Mouse (Mus musculus): Measurements from ENCODE around the gene Ranbp10. TPM values are rescaled to one million over a fixed set of nuclear protein-coding genes. Genes with fewer than 3 reads are reported as not detected.
"Not testable (repeated sequence)": the region's sequence is repeated elsewhere in the genome, so short reads cannot be mapped to it uniquely, and the experiment has no call there.

Ranbp10 gene
- total RNA-seq, 2 experiments from 2014 or later: 16.0 to 36.4 TPM

DNA sequence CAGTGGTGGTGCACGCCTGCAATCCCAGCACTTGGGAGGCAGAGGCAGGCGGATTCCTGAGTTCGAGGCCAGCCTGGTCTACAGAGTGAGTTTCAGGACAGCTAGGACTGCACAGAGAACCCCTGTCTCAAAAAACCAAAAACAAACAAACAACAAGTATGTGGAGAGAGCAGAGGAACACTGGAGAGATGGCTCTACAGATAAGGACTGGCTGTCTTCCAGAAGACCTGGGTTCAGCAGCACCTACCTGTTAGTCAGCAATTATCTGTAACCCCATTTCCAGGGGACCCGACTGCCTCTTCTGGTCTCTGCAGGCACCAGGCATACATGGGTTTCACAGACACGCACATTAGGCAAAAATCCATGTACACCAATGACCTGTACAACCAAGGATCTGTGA, 12.1 kb upstream of the Ranbp10 start:
- ATAC-seq (replicated peaks; ENCODE audit: low FRiP score, low TSS enrichment, poor library complexity, severe bottlenecking): no peak

DNA sequence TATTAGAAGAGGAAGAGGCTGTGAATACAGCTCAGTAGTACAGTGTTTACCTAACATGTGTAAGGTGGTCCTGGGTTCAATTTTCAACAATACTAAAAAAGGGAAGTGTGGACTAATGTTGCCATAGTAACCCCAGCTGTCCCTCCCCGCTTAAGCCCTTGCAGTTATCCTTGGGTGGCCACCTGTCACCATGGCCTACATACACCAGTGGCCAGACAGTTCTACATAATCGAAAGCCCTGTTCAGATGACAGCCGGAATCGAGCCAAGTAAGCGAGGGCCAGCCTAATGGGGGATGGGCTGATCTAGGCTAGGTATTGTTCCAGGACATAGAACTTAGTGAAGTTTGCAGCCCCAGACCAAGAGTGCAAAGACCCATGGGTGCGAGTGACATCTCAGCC, 9.8 kb upstream of the Ranbp10 start:
- no peak for ATAC-seq (replicated peaks; ENCODE audit: low FRiP score, low TSS enrichment, poor library complexity, severe bottlenecking)

DNA sequence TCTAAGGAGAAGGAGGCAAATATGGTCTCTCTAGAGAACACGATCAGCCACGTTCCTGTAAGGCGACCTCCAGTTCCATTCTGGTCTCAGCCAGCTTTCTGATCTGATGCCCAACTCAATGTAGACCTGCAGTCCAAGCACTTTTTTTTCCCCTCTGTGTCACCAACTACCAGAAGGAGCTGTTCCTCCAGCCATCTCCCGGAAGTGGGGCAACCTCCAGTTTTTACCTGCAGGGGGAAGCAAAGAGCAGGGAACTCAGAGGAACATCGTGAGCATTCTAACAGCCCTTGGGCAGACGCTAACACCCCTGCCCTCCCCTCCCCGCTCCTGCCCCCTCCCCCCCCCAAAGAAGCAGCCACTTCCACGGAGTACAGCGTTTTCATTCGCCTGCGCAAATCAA, 8.2 kb upstream of the Ranbp10 start:
- peak; percentile 83 for ATAC-seq (replicated peaks; ENCODE audit: low FRiP score, low TSS enrichment, poor library complexity, severe bottlenecking)

DNA sequence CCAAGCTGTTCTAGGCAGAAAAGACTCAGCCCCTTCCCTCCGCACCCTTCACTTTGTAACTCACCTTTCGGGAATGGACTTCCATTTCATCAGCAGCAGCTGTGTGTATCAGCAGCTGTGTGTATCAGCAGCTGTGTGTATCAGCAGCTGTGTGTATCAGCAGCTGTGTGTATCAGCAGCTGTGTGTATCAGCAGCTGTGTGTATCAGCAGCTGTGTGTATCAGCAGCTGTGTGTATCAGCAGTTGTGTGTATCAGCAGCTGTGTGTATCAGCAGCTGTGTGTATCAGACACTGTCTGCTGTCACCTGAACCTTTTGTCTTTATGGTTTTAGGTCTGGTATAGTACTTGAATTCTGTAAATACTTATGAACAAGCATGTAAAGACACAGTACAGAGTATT, 6.6 kb upstream of the Ranbp10 start:
- not testable (repeated sequence) for ATAC-seq (replicated peaks; ENCODE audit: low FRiP score, low TSS enrichment, poor library complexity, severe bottlenecking)

DNA sequence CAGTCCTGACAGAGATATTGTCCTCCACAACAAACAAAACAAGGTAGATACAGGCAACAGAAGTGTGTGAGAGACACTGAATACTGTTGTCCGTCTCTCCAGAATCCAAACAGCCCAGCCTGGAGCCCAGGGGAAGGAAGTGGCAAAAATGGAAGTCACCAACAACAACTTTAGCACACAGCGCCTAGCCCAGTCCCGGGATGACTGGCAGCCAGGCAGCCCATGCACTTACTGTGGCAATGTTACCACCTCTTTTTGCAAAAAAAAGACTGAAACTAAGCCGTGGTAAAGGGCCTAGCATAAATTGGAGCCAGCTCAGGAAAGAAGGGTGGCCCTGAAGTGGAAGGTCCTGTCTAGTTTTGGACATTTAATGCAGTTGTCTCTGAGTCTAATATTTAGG, 771 bp downstream of the Ranbp10 start:
- no peak for ATAC-seq (replicated peaks; ENCODE audit: low FRiP score, low TSS enrichment, poor library complexity, severe bottlenecking)

DNA sequence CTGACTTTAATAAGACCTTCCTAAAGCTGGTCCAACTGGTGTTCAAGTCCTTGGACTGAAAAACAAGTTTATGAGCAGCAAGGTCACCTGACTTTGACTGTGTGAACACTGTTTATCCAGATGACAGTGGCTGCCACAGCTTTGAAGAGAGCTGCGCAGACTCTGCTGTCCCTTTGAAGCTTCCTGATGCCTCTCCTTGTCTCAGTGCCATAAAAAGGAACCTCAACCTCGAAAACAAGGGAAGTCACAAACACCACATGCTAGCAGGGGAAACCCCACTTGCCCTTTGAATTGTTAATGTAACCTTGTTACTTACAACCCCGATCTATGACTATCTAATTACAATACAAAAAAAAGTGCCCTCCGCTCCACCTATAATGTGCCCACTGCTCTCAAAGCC, 1.6 kb downstream of the Ranbp10 start:
- no peak for ATAC-seq (replicated peaks; ENCODE audit: low FRiP score, low TSS enrichment, poor library complexity, severe bottlenecking)

DNA sequence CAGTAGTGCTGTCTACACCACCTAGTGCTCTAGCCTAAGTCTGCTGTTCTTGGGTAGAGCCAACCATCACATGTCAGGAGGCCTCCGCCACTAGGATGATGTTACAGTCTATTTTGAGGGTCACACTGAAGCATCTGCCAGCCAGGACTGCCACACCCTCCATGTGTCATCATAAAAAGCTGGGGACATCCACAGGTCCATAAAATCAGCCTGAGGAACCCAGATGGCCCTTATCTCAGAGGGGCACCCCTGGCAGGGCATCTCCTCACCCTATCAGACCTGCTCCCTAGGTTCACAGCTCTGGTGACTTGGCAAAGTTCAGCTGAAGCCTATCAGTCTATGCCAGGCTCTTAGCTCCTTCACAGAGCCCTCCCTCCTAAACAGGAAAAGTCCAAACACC, 6.2 kb downstream of the Ranbp10 start:
- ATAC-seq (replicated peaks; ENCODE audit: low FRiP score, low TSS enrichment, poor library complexity, severe bottlenecking): peak; percentile 94

DNA sequence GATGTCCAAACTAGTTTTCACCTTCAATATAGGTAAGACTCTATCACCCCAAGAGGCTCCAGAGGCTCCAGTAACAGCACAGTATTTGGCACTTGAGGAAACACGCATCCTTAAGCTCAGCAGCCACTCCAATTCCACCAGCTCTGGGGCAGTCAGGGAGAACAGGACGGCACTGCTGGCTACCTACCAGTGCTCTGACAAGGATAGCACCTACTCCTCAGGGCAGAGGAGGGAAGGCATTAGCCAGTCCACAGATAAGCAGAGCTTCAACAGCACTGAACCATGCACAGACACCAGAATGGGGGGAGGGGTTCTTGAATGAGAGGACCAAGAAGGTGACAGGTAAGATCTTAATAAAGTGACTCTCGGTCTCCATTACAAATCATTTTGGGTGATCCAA, 7.5 kb downstream of the Ranbp10 start:
- no peak for ATAC-seq (replicated peaks; ENCODE audit: low FRiP score, low TSS enrichment, poor library complexity, severe bottlenecking)

DNA sequence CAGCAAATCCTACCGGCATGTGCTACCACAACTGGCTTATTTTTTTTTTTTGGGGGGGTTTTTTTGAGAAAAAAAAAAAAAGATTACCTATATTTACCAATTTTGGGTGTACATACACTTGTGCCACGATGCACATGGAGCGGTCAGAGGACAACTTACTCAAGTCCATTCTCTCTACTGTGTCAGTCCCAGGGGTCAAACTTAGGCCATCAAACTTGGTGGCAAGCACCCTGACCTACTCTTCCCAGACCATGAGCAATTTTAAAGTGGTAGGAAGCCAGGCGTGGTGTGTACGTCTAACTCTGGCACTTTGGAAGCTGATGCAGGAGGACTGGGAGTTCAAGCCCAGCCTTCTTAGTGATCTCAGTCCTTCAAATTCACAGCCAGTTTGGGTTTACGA, 13.9 kb downstream of the Ranbp10 start:
- no peak for ATAC-seq (replicated peaks; ENCODE audit: low FRiP score, low TSS enrichment, poor library complexity, severe bottlenecking)

DNA sequence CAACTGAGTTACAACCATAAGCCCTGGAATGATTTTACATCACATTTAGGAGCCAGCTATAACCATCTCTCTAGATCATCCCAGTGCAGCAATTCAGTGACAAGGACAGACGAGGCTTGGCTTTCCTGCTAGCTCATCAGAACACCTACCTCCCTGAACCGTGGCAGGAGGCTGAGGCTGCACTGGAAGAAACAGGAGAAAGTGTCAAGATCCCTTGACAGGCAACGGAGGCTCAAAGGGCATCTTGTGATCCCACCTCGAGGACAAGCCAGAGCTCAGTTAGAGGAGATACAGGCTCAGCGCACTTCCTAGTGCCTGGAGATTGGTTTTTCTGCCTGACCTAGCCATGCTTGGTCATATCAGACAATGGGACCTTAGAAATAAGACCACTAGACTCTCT, 14.6 kb downstream of the Ranbp10 start:
- ATAC-seq (replicated peaks; ENCODE audit: low FRiP score, low TSS enrichment, poor library complexity, severe bottlenecking): no peak

DNA sequence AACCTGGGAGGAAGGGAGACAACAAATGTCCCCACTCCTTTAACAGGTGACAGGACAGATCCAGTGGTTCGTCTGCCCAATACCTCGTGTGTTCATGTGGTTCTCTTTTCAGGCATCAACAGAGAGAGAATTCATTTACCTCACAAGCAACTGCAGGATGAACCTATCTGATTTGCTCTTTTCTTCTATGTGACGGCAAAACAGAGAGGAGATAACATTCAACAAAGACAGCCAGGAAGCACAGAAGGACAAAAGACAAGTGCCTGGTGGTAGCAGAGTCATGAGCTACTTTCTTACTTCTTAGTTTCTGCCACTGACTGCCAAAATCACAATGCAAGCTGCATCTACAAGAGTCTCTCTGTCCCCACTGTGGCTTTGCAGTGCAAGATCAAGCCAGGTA, 15.6 kb downstream of the Ranbp10 start:
- 0 out of 2 replicates have a peak, but pooled peaks have one; percentile 31 for ATAC-seq (replicated peaks; ENCODE audit: low FRiP score, low TSS enrichment, poor library complexity, severe bottlenecking)

DNA sequence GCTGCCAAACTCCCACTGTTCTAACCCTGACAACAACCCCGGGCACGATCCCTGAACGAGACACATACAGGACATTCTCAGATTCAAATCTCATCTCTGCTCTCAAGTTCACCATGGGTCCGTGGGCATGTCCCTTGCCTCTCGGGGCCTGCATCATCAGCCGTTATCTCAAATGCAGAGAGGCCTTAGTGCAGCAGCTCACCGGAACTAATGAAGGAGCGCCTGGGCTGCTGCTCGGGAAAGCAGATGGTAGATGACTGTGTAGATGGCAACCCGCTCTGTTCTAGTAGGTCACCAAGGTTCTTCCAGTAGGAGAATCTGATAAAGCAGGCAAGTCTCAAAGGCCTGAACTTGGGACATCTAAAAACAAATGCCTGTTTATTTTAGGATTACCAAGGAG, 16.1 kb downstream of the Ranbp10 start:
- ATAC-seq (replicated peaks; ENCODE audit: low FRiP score, low TSS enrichment, poor library complexity, severe bottlenecking): peak; percentile 56

DNA sequence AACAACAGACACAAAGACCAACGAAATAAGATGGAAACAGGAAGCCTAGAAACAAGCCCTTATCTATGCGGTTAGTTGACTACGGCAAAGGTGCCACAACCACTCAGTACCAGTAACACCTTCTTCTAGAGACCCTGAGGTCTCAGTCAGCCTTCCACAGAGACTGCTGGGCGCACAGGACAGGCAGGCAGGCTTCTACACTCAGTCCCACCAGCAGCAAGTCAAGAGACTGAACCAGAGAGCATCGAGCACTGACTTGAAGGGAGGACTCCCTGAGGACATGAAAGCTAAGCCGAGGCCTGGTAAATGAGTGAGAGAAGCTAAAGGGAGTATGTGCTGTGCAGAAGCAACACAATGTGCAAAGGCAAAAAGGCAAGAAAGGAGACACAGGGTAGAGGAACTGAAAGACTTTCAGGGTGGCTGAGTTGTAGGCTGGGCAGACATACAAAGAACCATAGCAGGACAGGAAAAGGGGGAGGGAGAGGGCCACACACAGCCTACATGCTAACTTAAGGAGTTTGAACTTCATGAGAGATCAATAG, 16.8 kb downstream of the Ranbp10 start:
- ATAC-seq (replicated peaks; ENCODE audit: low FRiP score, low TSS enrichment, poor library complexity, severe bottlenecking): no peak

DNA sequence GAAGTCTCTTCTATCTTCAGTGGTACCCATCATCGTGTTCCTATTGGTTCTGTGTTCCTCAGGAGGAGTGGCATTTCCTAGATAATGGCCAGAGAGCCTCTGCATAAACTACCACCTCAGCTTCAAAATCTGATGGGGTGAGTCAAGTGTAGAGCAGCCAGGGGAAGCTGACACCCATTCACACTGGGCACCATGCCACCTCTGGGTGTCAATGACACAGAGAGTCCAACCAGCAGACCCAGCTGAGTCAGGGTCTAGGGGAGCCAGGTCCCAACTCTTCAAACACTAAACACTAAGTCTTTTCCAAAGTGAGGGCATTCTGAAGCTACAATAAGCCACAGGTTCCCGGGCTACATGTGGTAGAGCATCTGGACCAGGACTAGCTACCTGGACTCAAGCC, 18.7 kb downstream of the Ranbp10 start:
- ATAC-seq (replicated peaks; ENCODE audit: low FRiP score, low TSS enrichment, poor library complexity, severe bottlenecking): peak; percentile 48

DNA sequence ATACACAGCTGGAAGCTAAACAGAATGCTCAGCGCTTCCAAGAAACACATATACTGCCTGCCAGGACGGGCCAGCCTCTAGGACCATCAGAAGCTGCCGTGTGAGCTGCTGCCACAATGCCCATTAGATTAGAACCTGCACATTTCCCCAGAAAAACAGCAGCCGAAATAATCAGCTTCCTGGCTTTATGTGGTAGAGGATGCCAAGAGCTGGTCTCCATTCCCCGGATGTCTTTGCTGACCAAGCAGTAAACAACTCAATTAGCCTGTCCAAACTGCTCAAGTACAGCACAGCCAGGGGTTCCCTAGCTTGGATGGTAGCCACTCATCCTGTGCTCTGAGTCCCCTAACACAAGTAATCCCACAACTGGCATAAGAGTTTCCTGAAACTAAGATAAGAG, 19.4 kb downstream of the Ranbp10 start:
- ATAC-seq (replicated peaks; ENCODE audit: low FRiP score, low TSS enrichment, poor library complexity, severe bottlenecking): no peak

DNA sequence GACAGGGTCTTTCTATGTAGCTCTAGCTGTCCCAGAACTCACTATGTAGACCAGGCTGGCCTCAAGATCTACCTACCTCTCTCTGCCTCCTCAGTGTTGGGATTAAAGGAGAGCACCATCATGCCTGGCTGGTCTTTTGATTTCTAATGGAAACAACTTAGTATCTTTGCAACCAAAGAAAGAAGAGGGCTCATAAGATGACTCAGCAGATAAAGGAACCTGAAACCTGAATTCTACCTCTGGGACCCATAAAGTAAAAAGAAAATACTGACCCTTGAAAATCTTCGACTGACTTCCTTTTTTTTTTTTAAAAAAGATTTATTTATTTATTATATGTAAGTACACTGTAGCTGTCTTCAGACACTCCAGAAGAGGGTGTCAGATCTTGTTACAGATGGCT, 21.2 kb downstream of the Ranbp10 start:
- ATAC-seq (replicated peaks; ENCODE audit: low FRiP score, low TSS enrichment, poor library complexity, severe bottlenecking): no peak

DNA sequence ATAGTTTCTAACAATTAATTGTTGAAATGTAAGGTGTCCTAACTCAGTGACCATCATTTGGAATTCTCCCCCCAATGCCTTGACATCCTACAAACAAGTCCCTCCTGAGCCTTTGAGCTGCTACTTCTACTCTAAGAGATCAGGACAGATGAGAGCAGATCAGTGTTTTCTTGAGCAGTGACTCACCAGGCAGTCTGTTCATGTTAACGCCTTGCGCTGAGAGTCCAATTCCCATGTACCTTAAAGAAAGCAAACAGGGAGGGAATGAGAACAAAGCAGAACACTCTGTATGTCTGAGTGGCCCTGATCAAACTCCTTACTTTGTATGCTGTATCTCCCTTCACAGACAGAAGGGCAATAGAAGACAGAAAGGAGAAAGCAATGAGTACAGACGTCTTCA, 21.8 kb downstream of the Ranbp10 start:
- ATAC-seq (replicated peaks; ENCODE audit: low FRiP score, low TSS enrichment, poor library complexity, severe bottlenecking): no peak

DNA sequence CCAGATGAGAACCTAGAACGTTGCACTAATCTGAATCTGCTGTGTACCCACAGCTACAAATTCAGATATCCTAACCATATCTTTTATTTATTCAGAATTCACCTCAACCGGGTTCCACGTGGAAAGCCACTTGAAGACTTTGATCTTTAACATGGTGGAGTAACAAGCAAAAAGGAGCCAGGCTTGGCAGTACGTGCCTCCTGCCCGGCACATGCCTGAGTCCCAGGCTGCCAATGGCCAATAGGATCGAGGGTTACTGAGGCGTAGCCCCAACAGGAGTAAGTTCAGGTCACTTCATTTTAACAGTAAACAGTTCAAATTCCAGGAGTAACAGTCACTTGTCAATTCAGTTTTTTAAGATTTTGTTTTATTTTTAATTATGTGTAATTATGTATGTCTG, 22.4 kb downstream of the Ranbp10 start:
- no peak for ATAC-seq (replicated peaks; ENCODE audit: low FRiP score, low TSS enrichment, poor library complexity, severe bottlenecking)

DNA sequence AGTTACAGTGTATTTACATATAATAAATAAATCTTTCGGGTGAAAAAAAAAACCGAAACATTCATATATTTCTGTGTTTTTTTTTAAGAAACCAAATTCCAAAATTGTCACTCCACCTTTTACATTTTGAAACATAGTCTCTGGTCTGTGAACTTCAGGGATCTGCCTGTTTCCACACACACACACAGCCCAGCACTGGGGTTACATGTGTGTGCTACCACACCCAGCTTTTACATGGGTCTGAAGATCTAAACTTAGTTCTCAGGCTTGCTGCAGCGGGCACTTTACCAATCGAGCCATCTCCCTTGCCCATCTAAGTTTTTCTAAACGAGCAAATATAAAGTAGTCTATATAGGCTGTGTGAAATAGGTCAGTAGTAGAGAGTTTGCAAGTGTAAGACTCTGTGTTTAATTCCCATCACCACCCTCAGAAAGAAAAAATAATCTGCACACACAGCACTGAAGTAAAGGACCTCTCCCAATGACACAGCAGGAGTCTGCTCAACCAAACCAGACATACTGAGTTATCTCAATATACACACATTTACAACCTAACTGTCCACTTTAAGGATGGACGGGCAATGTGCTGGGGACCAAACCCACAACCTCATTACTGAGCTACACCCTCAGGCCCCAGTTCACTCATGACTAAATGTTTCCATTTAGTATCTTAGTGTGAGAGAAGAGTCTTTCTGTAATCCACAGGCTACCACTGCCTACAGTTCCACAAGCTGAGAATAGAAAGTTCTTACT, 25.8 kb downstream of the Ranbp10 start:
- peak; percentile 85 for ATAC-seq (replicated peaks; ENCODE audit: low FRiP score, low TSS enrichment, poor library complexity, severe bottlenecking)

DNA sequence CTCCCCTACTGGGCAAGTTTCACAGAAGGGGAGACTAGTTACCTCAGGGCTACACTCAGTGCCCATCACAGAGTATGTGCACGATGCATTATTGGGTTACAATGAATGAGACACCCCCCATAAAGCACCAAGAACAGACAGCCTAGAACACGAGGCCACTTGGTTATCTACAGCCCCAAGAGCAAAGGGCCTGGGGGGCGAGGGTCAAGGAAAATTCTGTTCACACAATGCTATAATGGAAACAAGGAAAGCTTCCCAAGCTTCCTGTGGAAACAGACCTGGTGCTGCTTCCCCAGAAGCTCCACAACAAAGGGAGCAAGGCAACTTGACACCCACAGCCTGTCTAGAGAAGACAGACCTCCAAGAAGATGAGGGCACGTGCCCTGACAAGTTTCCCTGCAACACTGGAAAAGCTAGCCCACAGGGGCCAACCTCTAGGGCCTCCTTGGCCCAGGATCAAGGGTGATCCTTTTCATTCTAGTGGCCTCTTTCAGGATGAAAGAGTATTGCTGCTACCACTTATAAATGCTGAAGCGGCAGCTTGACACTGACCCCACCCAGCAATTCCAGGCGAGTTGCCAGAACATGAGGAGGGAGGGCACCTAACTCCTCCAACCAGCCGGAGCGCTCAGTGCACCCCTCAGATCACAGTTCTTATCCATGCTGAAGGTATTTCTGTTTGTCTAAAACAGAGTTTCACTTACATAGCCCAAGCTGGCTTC, 27.9 kb downstream of the Ranbp10 start:
- ATAC-seq (replicated peaks; ENCODE audit: low FRiP score, low TSS enrichment, poor library complexity, severe bottlenecking): peak; percentile 84

DNA sequence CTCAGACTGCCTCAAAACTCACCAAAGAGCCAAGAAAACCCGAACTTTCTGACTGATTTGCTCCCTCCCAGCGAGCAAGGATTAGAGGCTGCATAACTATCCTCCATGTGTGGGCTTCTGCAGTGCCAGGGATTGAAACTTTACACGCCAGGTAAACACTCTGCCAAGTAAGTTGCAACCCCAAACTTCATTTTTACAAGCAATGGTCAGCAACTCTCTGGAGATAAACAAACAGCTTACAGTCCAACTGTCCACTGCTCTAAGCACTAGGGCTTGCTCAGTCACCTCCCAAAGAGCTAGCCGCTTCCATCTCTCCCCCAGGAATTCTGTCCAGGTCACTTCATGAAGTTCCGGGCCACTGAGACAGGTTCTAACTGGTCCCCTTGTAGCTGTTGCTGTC, 28.7 kb downstream of the Ranbp10 start:
- no peak for ATAC-seq (replicated peaks; ENCODE audit: low FRiP score, low TSS enrichment, poor library complexity, severe bottlenecking)

Data from megakaryocyte-erythroid progenitor cell, adult 5-6 weeks (primary cell).